Mouse (Mus musculus) forebrain, embryonic 13.5 days (tissue): ENCODE results near the gene Rbm8a. TPM values are rescaled to one million over a fixed set of nuclear protein-coding genes. Genes with fewer than 3 reads are reported as not detected.
A peak's percentile ranks its signal among the peaks of the same experiment; 100 is the strongest.
"Not testable (repeated sequence)": the region's sequence is repeated elsewhere in the genome, so short reads cannot be mapped to it uniquely, and the experiment has no call there.

Experiments used
- ATAC-seq: fragments of 200-750 bp; cut with Nextera tagmentation; 2 replicates; pipeline ENCODE4 v1.8.0; 2017
- H3K27ac ChIP-seq: fragments of 300-500 bp; sonication (generic); 2 replicates; pipeline ENCODE4 v1.5.1; 2015; ENCODE audit warnings: inconsistent platforms, mild to moderate bottlenecking, moderate library complexity
- H3K27me3 ChIP-seq: fragments of 300-500 bp; sonication (generic); 2 replicates; pipeline ENCODE4 v1.6.1; 2015; ENCODE audit warnings: mild to moderate bottlenecking, inconsistent platforms
- H3K36me3 ChIP-seq: fragments of 300-500 bp; sonication (generic); 2 replicates; pipeline ENCODE4 v1.6.1; 2015; ENCODE audit warnings: mild to moderate bottlenecking, inconsistent platforms; ENCODE audit not compliant: poor library complexity, severe bottlenecking
- H3K4me1 ChIP-seq: fragments of 300-500 bp; sonication (generic); 2 replicates; pipeline ENCODE4 v1.6.1; 2015; ENCODE audit warnings: inconsistent platforms
- H3K4me2 ChIP-seq: fragments of 300-500 bp; sonication (generic); 2 replicates; pipeline ENCODE4 v1.6.1; 2015; ENCODE audit warnings: inconsistent platforms, mild to moderate bottlenecking, moderate library complexity
- H3K4me3 ChIP-seq: fragments of 300-500 bp; sonication (generic); 2 replicates; pipeline ENCODE4 v1.5.1; 2015; ENCODE audit warnings: mild to moderate bottlenecking, inconsistent platforms
- H3K9ac ChIP-seq: fragments of 300-500 bp; sonication (generic); 2 replicates; pipeline ENCODE4 v1.6.1; 2015; ENCODE audit warnings: mild to moderate bottlenecking, inconsistent platforms
- H3K9me3 ChIP-seq: fragments of 300-500 bp; sonication (generic); replicated peaks from 2 replicates; pipeline ENCODE4 v1.6.1; 2016; ENCODE audit warnings: inconsistent platforms
- WGBS: fragments of 180-500 bp; shearing (Covaris S2); methylation state at CpG from one replicate; pipeline ENCODE4 v1.1.7; 2015; 5-methylcytosine and 5-hydroxymethylcytosine counted together
- polyA plus RNA-seq: library from polyadenylated mRNA; unstranded; fragments of >200 nt; fragmentation: Nextera tagmentation; extraction: Ambion mirVana; gene quantifications from 2 replicates; pipeline ENCODE4 v1.2.1, GENCODE M21; 2015

The Rbm8a gene
- polyA plus RNA-seq, 1 experiment from 2014 or later = 161 TPM

DNA sequence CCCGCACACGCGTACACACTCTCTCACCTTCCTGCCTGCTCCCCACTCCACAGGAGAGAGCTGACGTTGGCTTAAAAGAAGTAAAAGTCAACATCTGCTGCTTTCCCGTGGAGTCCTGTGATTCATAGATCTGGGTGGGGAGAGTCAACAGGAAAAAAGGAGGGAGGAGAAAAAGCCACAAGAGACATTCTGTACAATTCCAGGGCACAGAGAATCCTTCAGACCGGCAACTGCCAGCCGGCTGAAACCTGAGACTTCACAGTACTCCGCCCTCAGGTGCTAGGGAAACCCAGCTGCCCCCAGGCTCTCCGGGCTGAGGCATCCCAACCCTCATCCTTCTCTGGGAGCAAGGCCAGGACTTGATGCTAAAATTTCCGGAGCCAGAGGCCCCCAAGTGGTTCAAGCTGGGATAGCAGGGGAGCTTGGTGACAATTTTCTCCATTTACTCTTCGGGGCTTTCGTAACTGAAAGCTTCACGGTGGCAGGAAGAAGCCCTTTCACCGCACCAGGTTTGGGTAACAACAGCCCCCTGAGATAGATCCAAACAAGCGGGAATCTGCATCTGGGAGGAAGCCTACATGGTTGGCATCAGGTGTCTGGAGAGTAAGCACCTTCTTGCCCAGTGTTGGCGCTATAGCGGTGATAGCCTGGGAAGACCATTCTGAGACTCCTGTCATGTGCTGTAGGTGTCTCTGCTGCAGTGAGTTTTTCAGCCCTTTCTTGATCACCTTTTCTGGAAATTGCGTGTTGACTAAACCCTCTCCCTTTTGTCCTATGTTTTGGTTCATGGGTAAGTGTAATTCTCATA lies 33.9 kb downstream of the Rbm8a start:
- WGBS = 6% methylated on average over 15 of the region's 18 CpGs
- Histone ChIP-seq H3K4me2 (peak overlapping the region; percentile 61), H3K27me3 (no peaks in the 10 kb centered on the region), H3K27ac (no peak overlapping the region), H3K4me1 (peaks cover 10% of the 10 kb centered on the region), H3K4me3 (peak overlapping the region; percentile 32), H3K9ac (peak overlapping the region; percentile 55), H3K36me3 (no peaks in the 10 kb centered on the region), H3K9me3 (no peaks in the 10 kb centered on the region)
- ATAC-seq = peak; percentile 90

DNA sequence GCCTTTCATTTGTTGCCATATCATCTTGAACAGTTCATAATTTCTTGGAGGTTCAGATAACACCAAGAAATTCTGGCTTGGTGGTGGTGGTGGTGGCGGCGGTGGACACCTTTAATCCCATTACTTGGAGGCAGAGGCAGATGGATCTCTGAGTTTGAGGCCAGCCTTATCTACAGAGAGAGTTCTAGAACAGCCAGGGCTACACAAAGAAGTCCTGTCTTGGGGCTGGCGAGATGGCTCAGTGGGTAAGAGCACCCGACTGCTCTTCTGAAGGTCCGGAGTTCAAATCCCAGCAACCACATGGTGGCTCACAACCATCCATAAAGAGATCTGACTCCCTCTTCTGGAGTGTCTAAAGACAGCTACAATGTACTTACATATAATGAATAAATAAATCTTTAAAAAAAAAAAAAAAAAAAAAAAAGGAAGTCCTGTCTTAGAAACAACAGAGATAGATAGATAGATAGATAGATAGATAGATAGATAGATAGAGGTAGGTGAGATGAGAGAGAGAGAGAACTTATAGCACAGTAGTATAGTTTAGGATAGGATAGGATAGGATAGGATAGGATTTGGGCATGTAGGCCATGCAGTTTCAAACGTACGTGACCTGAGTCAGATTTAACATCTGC lies 36.1 kb downstream of the Rbm8a start:
- H3K4me2 ChIP-seq, H3K27me3 ChIP-seq, H3K36me3 ChIP-seq, ATAC-seq, H3K9ac ChIP-seq, H3K4me3 ChIP-seq, H3K9me3 ChIP-seq, H3K27ac ChIP-seq: not testable (repeated sequence)
- H3K4me1 ChIP-seq = peaks cover 17% of the 10 kb centered on the region
- 93% methylated on average over 7 of the region's 7 CpGs for WGBS

DNA sequence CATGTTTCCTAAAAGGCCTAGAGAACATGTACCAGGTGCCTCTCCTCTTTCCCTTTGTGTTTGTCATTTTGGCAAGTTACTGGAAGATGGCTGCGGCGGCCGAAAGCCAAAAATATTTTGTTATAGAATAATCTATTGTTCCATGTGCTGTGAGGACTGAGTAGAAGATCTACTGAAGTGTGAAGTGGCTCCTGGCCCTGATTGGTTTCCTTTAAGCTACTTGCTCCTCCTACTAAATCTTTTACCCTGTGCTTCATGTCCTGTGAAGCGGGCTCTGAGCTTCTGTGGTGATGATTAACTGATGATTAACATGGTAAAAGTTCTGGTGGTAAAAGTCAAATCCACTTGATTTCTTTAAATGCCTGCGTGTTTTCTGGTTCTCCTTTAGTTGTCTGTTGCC lies 37.2 kb downstream of the Rbm8a start:
- no peaks in the 10 kb centered on the region for H3K9me3 ChIP-seq
- no peak overlapping the region for H3K27ac ChIP-seq
- peaks cover 14% of the 10 kb centered on the region for H3K27me3 ChIP-seq
- no peaks in the 10 kb centered on the region for H3K36me3 ChIP-seq
- H3K4me1 ChIP-seq = peaks cover 17% of the 10 kb centered on the region
- no peak overlapping the region for H3K4me2 ChIP-seq
- 93% methylated on average over 5 of the region's 5 CpGs for WGBS
- ATAC-seq = no peak
- H3K9ac ChIP-seq = no peak overlapping the region
- H3K4me3 ChIP-seq = no peak overlapping the region

DNA sequence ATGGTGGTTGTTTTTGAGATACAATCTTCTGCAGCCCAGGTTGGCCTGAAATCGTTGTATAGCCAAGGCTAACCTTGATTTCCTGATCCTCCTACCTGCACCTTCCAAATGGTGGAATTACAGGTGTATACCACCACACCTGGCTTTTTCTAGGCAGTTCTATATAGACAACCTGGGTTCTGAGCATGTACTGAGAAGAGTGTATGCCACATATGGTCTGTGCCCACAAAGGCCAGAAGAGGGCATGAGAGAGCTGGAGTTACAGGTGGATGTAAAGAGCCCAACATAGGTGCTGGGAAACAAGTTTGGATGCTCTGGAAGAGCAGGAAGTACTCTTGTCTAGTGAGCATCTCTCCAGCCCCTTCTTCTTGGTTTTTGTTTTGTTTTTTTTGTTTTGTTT lies 37.6 kb downstream of the Rbm8a start:
- Histone ChIP-seq H3K4me3 (no peak overlapping the region), H3K4me2 (no peak overlapping the region), H3K9me3 (no peaks in the 10 kb centered on the region), H3K9ac (no peak overlapping the region), H3K27ac (no peak overlapping the region), H3K4me1 (peaks cover 17% of the 10 kb centered on the region), H3K27me3 (peaks cover 14% of the 10 kb centered on the region), H3K36me3 (no peaks in the 10 kb centered on the region)
- ATAC-seq = no peak
- WGBS = 51% methylated on average over 1 of the region's 1 CpGs

DNA sequence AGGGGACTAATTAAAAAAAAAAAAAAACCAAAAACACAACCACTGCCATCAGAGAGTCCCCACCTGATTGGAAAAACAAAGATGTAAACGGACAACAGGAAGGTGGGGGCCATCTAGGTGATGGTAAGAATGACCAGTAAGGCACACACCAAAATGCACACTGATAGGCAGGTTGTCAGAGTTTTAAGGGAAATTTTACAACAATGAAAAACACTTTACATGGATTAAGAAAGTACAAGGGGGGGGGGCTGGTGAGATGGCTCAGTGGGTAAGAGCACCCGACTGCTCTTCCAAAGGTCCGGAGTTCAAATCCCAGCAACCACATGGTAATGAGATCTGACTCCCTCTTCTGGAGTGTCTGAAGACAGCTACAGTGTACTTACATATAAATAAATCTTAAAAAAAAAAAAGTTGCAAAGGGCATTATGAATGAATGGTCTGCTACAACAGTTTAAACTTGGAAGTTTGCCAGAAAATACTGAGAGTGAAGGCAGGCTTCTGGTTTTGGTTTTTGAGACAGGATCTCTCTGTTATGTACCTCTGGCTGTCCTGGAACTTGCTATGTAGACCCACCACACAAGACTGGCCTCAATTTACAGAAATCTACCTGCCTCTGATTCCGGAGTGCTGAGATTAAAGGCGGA lies 38.8 kb downstream of the Rbm8a start:
- no peak for ATAC-seq
- Histone ChIP-seq H3K4me2 (no peak overlapping the region), H3K4me3 (no peak overlapping the region), H3K4me1 (peaks cover 13% of the 10 kb centered on the region), H3K27me3 (peaks cover 14% of the 10 kb centered on the region), H3K36me3 (no peaks in the 10 kb centered on the region), H3K27ac (no peak overlapping the region), H3K9ac (no peak overlapping the region), H3K9me3 (no peaks in the 10 kb centered on the region)
- WGBS = 95% methylated on average over 5 of the region's 5 CpGs

DNA sequence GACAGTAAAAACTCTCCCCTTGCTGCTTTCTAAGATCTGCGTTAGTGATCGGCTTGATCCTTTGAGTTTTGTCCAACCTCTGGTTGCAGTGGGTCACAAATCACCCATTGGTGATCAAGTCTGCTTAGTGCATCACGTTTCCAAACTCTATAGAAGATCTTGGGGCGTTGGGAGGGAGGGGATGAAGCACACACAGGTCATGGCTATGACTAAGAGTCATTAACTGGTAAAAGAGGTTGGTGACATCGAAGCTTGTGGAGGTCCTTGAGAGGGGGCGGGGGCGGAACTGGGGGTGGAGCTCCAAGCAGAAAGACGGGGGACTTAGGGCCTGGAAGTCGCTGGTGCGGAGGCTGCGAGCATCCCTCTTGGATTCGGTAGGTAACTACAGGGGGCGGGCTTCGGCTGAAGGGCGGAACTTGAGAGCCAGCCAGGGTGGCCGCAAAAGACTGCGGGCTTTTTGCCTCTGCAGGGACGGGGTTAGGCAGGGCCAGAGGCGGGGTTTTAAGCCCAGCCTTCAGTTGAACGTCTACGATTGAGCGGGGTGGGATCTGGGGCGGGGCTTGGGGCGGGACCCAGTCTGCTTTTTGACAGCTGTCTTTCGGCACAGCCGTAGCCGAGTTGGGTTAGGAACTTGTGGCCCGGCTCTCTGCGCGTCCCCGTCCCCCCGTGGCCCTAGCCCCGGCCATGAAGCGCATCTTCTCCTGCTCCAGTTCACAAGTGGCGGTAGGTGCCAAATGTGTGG lies 40.2 kb downstream of the Rbm8a start, which contains the start of gene Ankrd35:
Gene Ankrd35, plus strand, starts transcription at position 405 of the 742 bp plus-strand sequence.
- ATAC-seq = peak; percentile 94
- H3K4me1 ChIP-seq = peaks cover 7% of the 10 kb centered on the region
- H3K9me3 ChIP-seq = no peaks in the 10 kb centered on the region
- H3K9ac ChIP-seq = peak within 1 kb of the TSS; percentile 54
- no peaks in the 10 kb centered on the region for H3K36me3 ChIP-seq
- H3K4me2 ChIP-seq = peak within 1 kb of the TSS; percentile 75
- peaks cover 14% of the 10 kb centered on the region for H3K27me3 ChIP-seq
- H3K4me3 ChIP-seq = peak within 1 kb of the TSS; percentile 46
- H3K27ac ChIP-seq = no peak within 1 kb of the TSS
- 6% methylated on average over 35 of the region's 35 CpGs for WGBS

DNA sequence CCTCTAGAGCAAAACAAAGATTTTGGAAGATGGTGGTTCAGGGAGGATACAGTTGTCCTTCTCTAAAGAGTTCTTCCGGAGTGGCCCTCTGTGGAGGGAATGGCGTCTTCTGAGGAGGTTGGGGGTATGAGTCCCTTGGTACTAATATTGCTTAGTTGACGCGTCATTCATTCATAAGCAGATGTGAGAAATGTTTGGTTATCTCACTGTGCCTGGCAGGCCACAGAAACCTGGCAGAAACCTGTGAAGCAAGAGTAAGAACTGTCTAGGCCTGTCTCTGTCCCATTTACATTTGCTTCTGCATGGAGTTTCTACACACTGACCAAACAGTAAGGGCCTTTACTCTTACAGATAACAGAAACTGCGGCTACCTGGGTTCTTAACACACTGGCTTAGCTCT lies 41.8 kb downstream of the Rbm8a start:
- 91% methylated on average over 5 of the region's 5 CpGs for WGBS
- no peak overlapping the region for H3K4me2 ChIP-seq
- H3K9me3 ChIP-seq = no peaks in the 10 kb centered on the region
- H3K27ac ChIP-seq = no peak overlapping the region
- peaks cover 10% of the 10 kb centered on the region for H3K4me1 ChIP-seq
- no peak for ATAC-seq
- peaks cover 14% of the 10 kb centered on the region for H3K27me3 ChIP-seq
- H3K9ac ChIP-seq = no peak overlapping the region
- H3K36me3 ChIP-seq = no peaks in the 10 kb centered on the region
- H3K4me3 ChIP-seq = no peak overlapping the region

DNA sequence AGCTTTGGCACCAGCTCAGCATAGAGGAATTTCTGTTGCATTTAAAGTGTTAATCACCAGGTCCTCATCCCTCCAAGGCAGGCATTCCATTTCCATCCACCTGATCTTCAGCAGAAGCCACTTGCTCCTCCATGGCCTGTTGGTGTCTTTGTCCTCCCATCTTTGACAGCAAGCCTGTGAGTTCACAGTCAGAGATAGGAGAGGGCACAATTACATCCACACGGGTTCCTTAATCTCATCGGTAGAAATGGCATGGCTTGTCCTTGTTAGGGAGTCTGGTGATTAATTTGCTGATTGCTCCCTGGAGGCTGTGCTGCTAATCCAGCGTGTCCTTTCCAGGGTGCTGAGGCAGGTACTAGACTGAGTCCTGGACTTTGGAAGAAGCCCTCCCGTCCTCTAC lies 43.8 kb downstream of the Rbm8a start:
- Histone ChIP-seq H3K36me3 (no peaks in the 10 kb centered on the region), H3K27me3 (peaks cover 14% of the 10 kb centered on the region), H3K9me3 (no peaks in the 10 kb centered on the region), H3K4me1 (peaks cover 10% of the 10 kb centered on the region), H3K9ac (no peak overlapping the region), H3K4me3 (no peak overlapping the region), H3K4me2 (no peak overlapping the region), H3K27ac (no peak overlapping the region)
- 74% methylated on average over 4 of the region's 4 CpGs for WGBS
- ATAC-seq = no peak

DNA sequence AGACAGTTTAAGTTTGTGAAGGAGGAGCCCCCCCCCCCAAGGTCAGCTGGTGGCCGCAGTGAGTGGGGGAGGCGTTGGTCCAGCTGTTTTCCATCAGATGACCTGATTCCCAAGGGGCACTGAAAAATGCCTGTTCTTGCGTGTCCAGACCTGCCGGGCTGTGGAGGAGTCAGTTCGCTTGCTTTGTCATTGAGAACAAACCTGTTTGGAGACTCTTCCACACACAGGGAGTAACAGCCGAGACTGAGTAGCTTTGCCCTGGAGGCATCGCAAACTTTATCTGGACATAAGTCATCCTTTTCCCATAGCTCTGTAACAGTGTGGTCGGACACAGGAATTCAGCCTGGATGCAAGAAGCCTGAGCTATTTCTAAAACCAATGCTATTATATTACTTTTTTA lies 44.7 kb downstream of the Rbm8a start:
- Histone ChIP-seq H3K27me3 (peaks cover 18% of the 10 kb centered on the region), H3K36me3 (no peaks in the 10 kb centered on the region), H3K4me3 (no peak overlapping the region), H3K9ac (no peak overlapping the region), H3K27ac (no peak overlapping the region), H3K4me1 (peaks cover 10% of the 10 kb centered on the region), H3K9me3 (no peaks in the 10 kb centered on the region), H3K4me2 (no peak overlapping the region)
- WGBS = 81% methylated on average over 8 of the region's 8 CpGs
- ATAC-seq = no peak

DNA sequence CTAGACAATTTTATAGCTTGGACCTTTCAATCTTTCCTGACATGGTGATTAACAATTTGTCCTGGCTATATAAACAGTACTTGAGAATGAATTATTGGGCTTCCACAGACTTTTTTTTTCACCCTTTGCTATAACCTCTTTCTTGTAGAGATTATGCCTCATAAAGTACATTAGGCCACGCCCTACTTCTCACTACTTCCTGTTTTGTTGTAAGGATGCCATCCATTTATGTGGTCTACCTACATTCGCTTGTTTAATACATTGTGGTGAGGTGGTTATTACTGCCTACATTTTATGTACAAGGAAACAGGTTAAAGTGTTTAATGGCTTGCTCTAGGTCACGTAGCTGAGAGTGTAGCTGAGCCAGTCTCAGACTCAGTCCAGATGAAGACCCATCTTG lies 45.4 kb downstream of the Rbm8a start:
- Histone ChIP-seq H3K4me2 (no peak overlapping the region), H3K36me3 (no peaks in the 10 kb centered on the region), H3K9me3 (no peaks in the 10 kb centered on the region), H3K4me1 (peaks cover 9% of the 10 kb centered on the region), H3K9ac (no peak overlapping the region), H3K27me3 (peaks cover 19% of the 10 kb centered on the region), H3K4me3 (no peak overlapping the region), H3K27ac (no peak overlapping the region)
- no peak for ATAC-seq
- 78% methylated on average over 3 of the region's 3 CpGs for WGBS

DNA sequence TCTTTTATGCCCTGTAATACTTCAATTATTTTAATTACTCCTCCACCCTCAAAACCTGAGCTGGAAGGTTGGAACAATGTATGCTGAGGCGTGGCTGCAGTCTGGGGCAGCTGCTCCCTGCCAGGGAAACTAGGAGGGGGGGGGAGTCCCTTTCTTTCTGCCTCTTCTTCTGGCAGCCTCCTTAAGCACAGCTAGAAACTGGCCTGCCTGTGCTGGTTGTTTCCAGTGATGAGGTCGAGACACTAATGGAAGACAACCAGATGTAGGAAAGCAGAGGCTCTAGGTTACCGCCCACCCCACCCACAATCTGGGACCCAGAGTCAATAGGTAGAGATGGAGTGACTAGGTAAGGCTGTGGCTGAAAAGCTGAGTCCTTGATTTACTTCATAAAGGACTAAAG lies 46.0 kb downstream of the Rbm8a start:
- WGBS = 24% methylated on average over 3 of the region's 3 CpGs
- Histone ChIP-seq H3K4me1 (peaks cover 10% of the 10 kb centered on the region; the same call in 1 of the 2 replicates), H3K9ac (no peak overlapping the region), H3K4me2 (no peak overlapping the region), H3K4me3 (no peak overlapping the region), H3K36me3 (no peaks in the 10 kb centered on the region), H3K9me3 (no peaks in the 10 kb centered on the region), H3K27me3 (peaks cover 16% of the 10 kb centered on the region), H3K27ac (no peak overlapping the region)
- ATAC-seq = no peak

DNA sequence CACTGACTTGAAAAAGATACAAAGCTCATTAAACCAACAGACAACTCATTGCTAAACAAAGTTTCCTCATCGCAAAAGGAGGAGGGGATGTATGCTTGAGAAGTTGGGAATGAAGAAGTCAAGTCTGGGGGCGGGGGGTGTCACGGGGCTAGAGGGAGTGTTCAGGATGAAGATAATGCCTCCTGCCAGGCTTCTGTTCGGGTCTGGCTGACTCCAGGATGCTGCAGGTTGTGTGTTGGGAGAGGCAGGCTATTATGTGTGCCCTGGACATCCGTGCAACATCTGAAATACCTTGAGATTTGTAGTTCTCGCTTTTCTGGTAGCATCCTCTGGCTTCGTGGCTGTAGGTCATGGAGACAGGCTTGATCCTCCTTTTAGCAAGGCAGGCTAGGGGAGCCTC lies 48.7 kb downstream of the Rbm8a start:
- Histone ChIP-seq H3K27me3 (peaks cover 8% of the 10 kb centered on the region), H3K4me3 (no peak overlapping the region), H3K36me3 (no peaks in the 10 kb centered on the region), H3K9me3 (no peaks in the 10 kb centered on the region), H3K27ac (no peak overlapping the region), H3K4me2 (no peak overlapping the region), H3K9ac (no peak overlapping the region), H3K4me1 (peaks cover 10% of the 10 kb centered on the region; the same call in 1 of the 2 replicates)
- ATAC-seq = no peak
- 63% methylated on average over 7 of the region's 7 CpGs for whole genome bisulfite sequencing
